Mouse (Mus musculus) gastrocnemius, postnatal 10 days (tissue): ENCODE measurements around the gene Med13. TPM values are rescaled to one million over a fixed set of nuclear protein-coding genes. Genes with fewer than 3 reads are reported as not detected.
A peak's percentile ranks its signal among the peaks of the same experiment; 100 is the strongest.

ENCODE experiments used
- DNase-seq: peaks from one replicate; pipeline ENCODE4 v3.0.0; 2021; ENCODE audit warnings: mixed read lengths
- long read RNA-seq, 2 experiments: library from polyadenylated mRNA; stranded (forward); transcript quantifications; one replicate each; pipeline ENCODE4 v2.0.0; 2021
- total RNA-seq, 2 experiments: library from RNA; stranded (reverse); gene quantifications; 2 replicates each; pipeline ENCODE4 v1.2.3; 2021

The Med13 gene
- total RNA-seq, result 10 to 100 TPM; 42.2 to 47.1 TPM
- long read RNA-seq, experiment 1, partial matches to known transcripts, result 2 of 6 reads
- long read RNA-seq, experiment 1, other reads (novel, unspliced or antisense), result 4 of 6 reads
- long read RNA-seq, experiment 2, partial matches to known transcripts, result 1 of 3 reads
- long read RNA-seq, experiment 2, other reads (novel, unspliced or antisense), result 2 of 3 reads

- peak; percentile 65 for DNase-seq
These were observed at the start of gene Med13 for GRCm38 (mm10) chr11:86356854-86357788. TSS of gene Med13 (minus strand) at chr11:86357602.

GRCm38 (mm10) chr11:86404590-86404989, 47.2 kb upstream of the Med13 start:
- DNase-seq, result no peak

- no peak for DNase-seq
These were observed 46.4 kb upstream of the Med13 start for GRCm38 (mm10) chr11:86403845-86404244.

- DNase-seq, result no peak
These were observed 42.1 kb upstream of the Med13 start for GRCm38 (mm10) chr11:86399241-86400107.

- no peak for DNase-seq
These were observed 39.7 kb upstream of the Med13 start for GRCm38 (mm10) chr11:86396950-86397594.

- no peak for DNase-seq
These were observed 39.1 kb upstream of the Med13 start for GRCm38 (mm10) chr11:86396518-86396917.

- peak; percentile 73 for DNase-seq
These were observed 38.2 kb upstream of the Med13 start for GRCm38 (mm10) chr11:86395513-86396125.

- no peak for DNase-seq
These were observed 37.7 kb upstream of the Med13 start for GRCm38 (mm10) chr11:86395100-86395499.

- no peak for DNase-seq
These were observed 34.3 kb upstream of the Med13 start for GRCm38 (mm10) chr11:86391687-86392086.

- no peak for DNase-seq
These were observed 32.9 kb upstream of the Med13 start for GRCm38 (mm10) chr11:86390308-86390707.

GRCm38 (mm10) chr11:86389506-86389905, 32.1 kb upstream of the Med13 start:
- DNase-seq, result no peak

GRCm38 (mm10) chr11:86388821-86389480, 31.5 kb upstream of the Med13 start:
- DNase-seq, result no peak

GRCm38 (mm10) chr11:86387121-86387893, 29.9 kb upstream of the Med13 start:
- DNase-seq, result no peak

- DNase-seq, result no peak
These were observed 29.2 kb upstream of the Med13 start for GRCm38 (mm10) chr11:86386576-86386975.

GRCm38 (mm10) chr11:86385710-86386282, 28.4 kb upstream of the Med13 start:
- DNase-seq, result no peak

GRCm38 (mm10) chr11:86384141-86384540, 26.7 kb upstream of the Med13 start:
- no peak for DNase-seq

GRCm38 (mm10) chr11:86382520-86383157, 25.2 kb upstream of the Med13 start:
- DNase-seq, result no peak

- DNase-seq, result no peak
These were observed 24.2 kb upstream of the Med13 start for GRCm38 (mm10) chr11:86381478-86382091.
